Mouse (Mus musculus) MEL (cell line): ENCODE measurements around the gene Sgcg. TPM values are rescaled to one million over a fixed set of nuclear protein-coding genes. Genes with fewer than 3 reads are reported as not detected.

Experiments
- DNase-seq: peaks from one replicate; pipeline ENCODE4 v3.0.0; 2011; ENCODE audit warnings: low read depth, low spot score
- H3K27ac ChIP-seq: 2 replicates; pipeline ENCODE4 v1.5.1; 2012; ENCODE audit warnings: low read depth, mild to moderate bottlenecking, control low read depth, low read length, moderate library complexity; ENCODE audit not compliant: control insufficient read depth
- H3K27me3 ChIP-seq, 2 experiments: fragments of 150-350 bp in 1 of 2; sonication (generic) in 1 of 2; 2 replicates each; pipeline ENCODE4 v1.6.1; 2012; ENCODE audit warnings: low read length in 2 of 2, mild to moderate bottlenecking in 2 of 2, improper control_type of control experiment in 1 of 2, moderate library complexity in 1 of 2; ENCODE audit not compliant: insufficient read depth in 2 of 2, control insufficient read depth in 1 of 2
- H3K36me3 ChIP-seq, 2 experiments: 2 replicates each; pipeline ENCODE4 v1.6.1; 2012 to 2014; ENCODE audit warnings: low read length in 2 of 2, improper control_type of control experiment in 1 of 2, inconsistent platforms in 1 of 2, mild to moderate bottlenecking in 1 of 2; ENCODE audit not compliant: insufficient read depth in 2 of 2, control insufficient read depth in 1 of 2
- H3K4me1 ChIP-seq, 2 experiments: fragments of 150-350 bp in 1 of 2; sonication (generic) in 1 of 2; 2 replicates each; pipeline ENCODE4 v1.6.1; 2012; ENCODE audit warnings: low read length in 2 of 2, improper control_type of control experiment in 1 of 2, mild to moderate bottlenecking in 1 of 2; ENCODE audit not compliant: insufficient read depth in 2 of 2, control insufficient read depth in 1 of 2
- H3K4me3 ChIP-seq, 2 experiments: fragments of 150-350 bp in 1 of 2; sonication (generic) in 1 of 2; 2 replicates each; pipeline ENCODE4 v1.5.1; 2012; ENCODE audit warnings: low read depth in 2 of 2, low read length in 2 of 2, mild to moderate bottlenecking in 2 of 2, moderate library complexity in 2 of 2, control low read depth in 1 of 2, improper control_type of control experiment in 1 of 2; ENCODE audit not compliant: control insufficient read depth in 1 of 2, insufficient read depth in 1 of 2
- H3K79me2 ChIP-seq: 2 replicates; pipeline ENCODE4 v1.6.1; 2012; ENCODE audit warnings: mild to moderate bottlenecking, low read length, moderate library complexity; ENCODE audit not compliant: control insufficient read depth, poor library complexity, insufficient read depth
- H3K9ac ChIP-seq: 2 replicates; pipeline ENCODE4 v1.6.1; 2012; ENCODE audit warnings: low read depth, mild to moderate bottlenecking, control low read depth, low read length, moderate library complexity; ENCODE audit not compliant: control insufficient read depth, poor library complexity, severe bottlenecking
- H3K9me3 ChIP-seq: fragments of 150-350 bp; sonication (generic); replicated peaks from 2 replicates; pipeline ENCODE4 v1.6.1; 2012; ENCODE audit warnings: mild to moderate bottlenecking, low read length, improper control_type of control experiment, moderate library complexity; ENCODE audit not compliant: insufficient read depth
- BHLHE40 ChIP-seq: IDR thresholded peaks from 2 replicates; pipeline ENCODE4 v1.6.1; 2012; ENCODE audit warnings: low read depth, mild to moderate bottlenecking, inconsistent platforms, low read length, improper control_type of control experiment, borderline replicate concordance
- CHD2 ChIP-seq: IDR thresholded peaks from 2 replicates; pipeline ENCODE4 v1.6.1; 2011; ENCODE audit warnings: low read length, improper control_type of control experiment
- E2F4 ChIP-seq: IDR thresholded peaks from 2 replicates; pipeline ENCODE4 v1.6.1; 2011; ENCODE audit warnings: low read depth, low read length, improper control_type of control experiment, borderline replicate concordance
- ELF1 ChIP-seq: IDR thresholded peaks from 2 replicates; pipeline ENCODE4 v1.6.1; 2014; ENCODE audit warnings: low read depth, mild to moderate bottlenecking, inconsistent platforms, low read length, improper control_type of control experiment, moderate library complexity
- ETS1 ChIP-seq: IDR thresholded peaks from 2 replicates; pipeline ENCODE4 v1.6.1; 2012; ENCODE audit warnings: low read depth, mild to moderate bottlenecking, inconsistent platforms, low read length, improper control_type of control experiment, moderate library complexity
- GABPA ChIP-seq: IDR thresholded peaks from 2 replicates; pipeline ENCODE4 v1.6.1; 2012; ENCODE audit warnings: low read depth, mild to moderate bottlenecking, inconsistent platforms, low read length, improper control_type of control experiment, moderate library complexity
- GATA1 ChIP-seq: IDR thresholded peaks from 2 replicates; pipeline ENCODE4 v1.6.1; 2011; ENCODE audit warnings: low read depth, low read length, improper control_type of control experiment
- HCFC1 ChIP-seq: IDR thresholded peaks from 2 replicates; pipeline ENCODE4 v1.6.1; 2012; ENCODE audit warnings: low read depth, mild to moderate bottlenecking, inconsistent platforms, low read length, improper control_type of control experiment, moderate library complexity
- JUND ChIP-seq: IDR thresholded peaks from 2 replicates; pipeline ENCODE4 v1.6.1; 2011; ENCODE audit warnings: low read depth, mild to moderate bottlenecking, improper control_type of control experiment, low read length
- MXI1 ChIP-seq: IDR thresholded peaks from 2 replicates; pipeline ENCODE4 v1.6.1; 2011; ENCODE audit warnings: mild to moderate bottlenecking, low read depth, low read length, improper control_type of control experiment
- MYB ChIP-seq: IDR thresholded peaks from 2 replicates; pipeline ENCODE4 v1.6.1; 2011; ENCODE audit warnings: mild to moderate bottlenecking, low read depth, low read length, improper control_type of control experiment
- MYC ChIP-seq: IDR thresholded peaks from 2 replicates; pipeline ENCODE4 v1.6.1; 2011; ENCODE audit warnings: low read depth, mild to moderate bottlenecking, low read length, improper control_type of control experiment, moderate library complexity
- POLR2A ChIP-seq, 2 experiments: IDR thresholded peaks; 2 replicates each; pipeline ENCODE4 v1.6.1; 2011 to 2012; ENCODE audit warnings: low read length in 2 of 2, mild to moderate bottlenecking in 2 of 2, control low read depth in 1 of 2, improper control_type of control experiment in 1 of 2, low read depth in 1 of 2, moderate library complexity in 1 of 2; ENCODE audit not compliant: control insufficient read depth in 1 of 2, insufficient read depth in 1 of 2, poor library complexity in 1 of 2
- RAD21 ChIP-seq: IDR thresholded peaks from 2 replicates; pipeline ENCODE4 v1.6.1; 2011; ENCODE audit warnings: mild to moderate bottlenecking, low read depth, low read length, improper control_type of control experiment
- SMC3 ChIP-seq: IDR thresholded peaks from 2 replicates; pipeline ENCODE4 v1.6.1; 2011; ENCODE audit warnings: low read depth, low read length, improper control_type of control experiment
- TAL1 ChIP-seq: IDR thresholded peaks from 2 replicates; pipeline ENCODE4 v1.6.1; 2012; ENCODE audit warnings: mild to moderate bottlenecking, inconsistent platforms, low read length, moderate library complexity, mixed read lengths
- TCF12 ChIP-seq: IDR thresholded peaks from 2 replicates; pipeline ENCODE4 v1.6.1; 2014; ENCODE audit warnings: low read depth, mild to moderate bottlenecking, inconsistent platforms, low read length, improper control_type of control experiment, moderate library complexity
- UBTF ChIP-seq: IDR thresholded peaks from 2 replicates; pipeline ENCODE4 v1.6.1; 2012; ENCODE audit warnings: low read depth, mild to moderate bottlenecking, inconsistent platforms, low read length, improper control_type of control experiment, moderate library complexity, borderline replicate concordance; ENCODE audit not compliant: insufficient read depth
- USF2 ChIP-seq, 2 experiments: IDR thresholded peaks; 2 replicates each; pipeline ENCODE4 v1.6.1; 2011 to 2012; ENCODE audit warnings: improper control_type of control experiment in 2 of 2, low read length in 2 of 2, borderline replicate concordance in 1 of 2, inconsistent platforms in 1 of 2, low read depth in 1 of 2, mild to moderate bottlenecking in 1 of 2; ENCODE audit not compliant: insufficient read depth in 1 of 2
- ZC3H11A ChIP-seq: IDR thresholded peaks from 2 replicates; pipeline ENCODE4 v1.6.1; 2012; ENCODE audit warnings: low read depth, mild to moderate bottlenecking, inconsistent platforms, low read length, improper control_type of control experiment
- ZKSCAN1 ChIP-seq: IDR thresholded peaks from 2 replicates; pipeline ENCODE4 v1.6.1; 2012; ENCODE audit warnings: low read depth, mild to moderate bottlenecking, inconsistent platforms, low read length, improper control_type of control experiment, moderate library complexity
- polyA plus RNA-seq, 2 experiments: library from polyadenylated mRNA; stranded (reverse) in 1 of 2; unstranded in 1 of 2; fragments of >175 nt in 1 of 2; fragments of >200 nt in 1 of 2; gene quantifications; 2 replicates each; pipeline versions ENCODE4 v1.2.1 to v1.2.4; 2012; ENCODE audit warnings: low replicate concordance in 2 of 2, low read depth in 1 of 2; ENCODE audit not compliant: insufficient read length in 2 of 2, insufficient read depth in 1 of 2, missing spikeins in 1 of 2
- total RNA-seq: library from RNA; depleted of rRNA; stranded (reverse); fragments of 300-350 nt; gene quantifications from 2 replicates; pipeline ENCODE4 v1.2.3, GENCODE M21; 2012

Gene Sgcg
- total and polyA plus RNA-seq, 3 experiments, result not detected

DNA sequence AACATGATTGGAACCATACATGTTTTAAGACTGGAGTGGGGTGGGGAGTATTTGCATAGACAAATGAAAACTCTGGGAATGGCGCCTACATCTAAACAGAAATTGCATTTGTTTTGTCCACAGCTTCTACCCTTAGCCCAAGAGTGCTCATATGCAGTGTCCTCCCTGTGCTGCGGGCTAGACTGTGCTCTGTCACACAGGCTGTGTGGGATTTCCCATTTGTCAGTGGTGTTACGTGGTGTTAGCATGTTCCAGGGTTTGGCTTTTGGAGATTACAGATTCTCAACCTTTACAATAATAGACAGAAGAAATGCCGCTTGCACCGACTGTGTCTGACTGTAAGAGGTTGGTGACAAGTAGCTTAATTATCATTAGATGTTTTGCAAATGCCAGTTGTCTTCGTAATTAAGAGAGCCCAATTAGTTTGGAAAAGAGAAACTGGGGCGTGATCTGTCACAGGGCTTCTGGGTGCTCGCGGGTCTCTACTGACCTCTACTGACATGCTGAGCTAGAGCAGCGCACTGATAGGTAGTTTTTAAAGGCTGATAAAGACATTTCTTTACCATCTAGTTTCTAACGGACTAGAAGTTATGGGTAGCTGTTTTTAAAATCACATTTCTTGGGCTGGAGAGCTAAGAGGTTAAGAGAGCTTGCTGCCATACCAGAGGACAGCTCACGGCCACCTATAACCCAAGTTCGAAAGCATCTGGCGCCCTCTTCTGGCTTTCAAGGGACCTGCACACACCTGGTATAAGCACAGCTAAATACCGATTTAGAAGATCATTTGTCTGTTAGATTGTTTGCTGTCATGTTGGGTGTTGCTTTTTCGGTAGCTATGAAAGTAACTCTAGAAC, 35.8 kb upstream of the Sgcg start (continued):
- TF ChIP-seq UBTF, result no peak
- no peak for TF ChIP-seq E2F4
- no peak for TF ChIP-seq HCFC1
- TF ChIP-seq ETS1, result no peak
- peak; percentile 52; the same call in 1 of the 2 replicates for TF ChIP-seq SMC3
- TF ChIP-seq TAL1, result no peak
- no peak for TF ChIP-seq MYB
- no peak; the same call in 1 of the 2 replicates for TF ChIP-seq MXI1
- peak; percentile 51; the same call in 1 of the 2 replicates for TF ChIP-seq ZC3H11A
- no peak for TF ChIP-seq GABPA
- no peak for TF ChIP-seq MYC
- peak; percentile 46 for TF ChIP-seq RAD21
- no peak for TF ChIP-seq CHD2
- no peak for TF ChIP-seq BHLHE40
- no peak for TF ChIP-seq USF2 (IDR thresholded peaks at IDR 0.05; ENCODE audit: borderline replicate concordance in 1 of 2, insufficient read depth in 1 of 2, low read depth in 1 of 2, low read length in 2 of 2)
- TF ChIP-seq ELF1, result no peak
- no peak for TF ChIP-seq ZKSCAN1

DNA sequence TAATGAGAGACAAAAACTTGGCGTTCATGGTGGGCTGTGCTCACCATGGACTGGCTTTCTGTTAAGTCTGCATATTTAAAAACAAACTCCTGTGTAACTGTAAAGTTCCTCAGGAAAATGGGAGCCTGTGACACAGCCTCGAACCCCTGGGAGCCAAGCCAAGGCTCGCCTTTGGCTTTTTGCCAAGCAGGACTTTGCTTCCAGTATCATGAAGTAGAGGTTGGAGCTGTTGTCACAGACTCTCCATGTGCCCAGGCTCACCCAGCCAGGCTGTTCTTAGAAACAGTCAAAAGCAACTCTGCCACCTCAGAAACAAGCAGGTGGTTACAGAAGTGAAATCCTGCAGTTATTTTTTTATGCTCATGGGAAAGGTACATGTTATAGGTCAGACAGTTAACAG, 32.4 kb upstream of the Sgcg start:
- H3K9me3 ChIP-seq, result no peaks in the 10 kb centered on the region

More for the DNA sequence above, 32.4 kb upstream of the Sgcg start:
- no peak overlapping the region for H3K27ac ChIP-seq
- H3K4me1 ChIP-seq, result no peaks in the 10 kb centered on the region
- TF ChIP-seq TAL1 (no peak), POLR2A (IDR thresholded peaks at IDR 0.05; ENCODE audit: control insufficient read depth in 1 of 2, insufficient read depth in 1 of 2, low read depth in 1 of 2, low read length in 2 of 2, poor library complexity in 1 of 2) (no peak), CHD2 (no peak), JUND (no peak), HCFC1 (no peak), RAD21 (no peak), GATA1 (no peak), TCF12 (no peak), SMC3 (no peak)
- no peak overlapping the region for H3K4me3 ChIP-seq
- H3K79me2 ChIP-seq, result no peaks in the 10 kb centered on the region
- no peak overlapping the region for H3K9ac ChIP-seq
- H3K27me3 ChIP-seq, result no peaks in the 10 kb centered on the region
- H3K36me3 ChIP-seq, result no peaks in the 10 kb centered on the region; a peak in 1 of 4 replicates
- no peak for DNase-seq
